Mouse (Mus musculus): ENCODE measurements around the gene Arfgef3. TPM values are rescaled to one million over a fixed set of nuclear protein-coding genes. Genes with fewer than 3 reads are reported as not detected.

The Arfgef3 gene
- polyA plus RNA-seq, 1 experiment from 2014 or later = 1.2 TPM

DNA sequence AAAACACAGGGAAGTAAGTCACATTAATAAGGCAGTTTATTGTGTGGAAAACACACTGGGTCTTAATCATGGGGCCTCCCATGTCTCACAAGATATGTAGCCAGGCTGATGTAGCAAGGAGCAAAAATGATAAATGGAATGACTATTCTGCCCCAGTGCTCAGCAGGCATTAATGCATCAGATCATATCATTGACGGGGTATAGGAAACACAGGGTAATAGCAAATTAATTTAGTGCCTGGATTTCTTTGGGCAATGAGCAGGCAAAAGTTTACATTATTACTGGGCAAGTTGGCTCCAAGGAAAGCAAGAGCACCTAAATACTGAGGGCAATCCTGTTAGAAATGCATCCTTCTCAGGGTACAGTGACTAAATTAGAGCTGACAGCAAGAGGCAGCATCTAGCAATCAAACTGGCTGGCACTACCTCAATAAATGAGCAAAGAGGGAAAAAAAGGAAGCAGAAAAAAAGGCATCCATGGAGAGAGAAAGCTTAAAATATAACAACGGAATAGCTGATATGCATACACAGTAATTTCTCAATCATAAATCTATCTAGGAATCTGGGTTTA lies 62.3 kb downstream of the Arfgef3 start:
- H3K4me2 ChIP-seq = no peak overlapping the region
- no peak for TF ChIP-seq CTCF (IDR thresholded peaks at IDR 0.05; ENCODE audit: low read depth)
- H3K36me3 ChIP-seq (ENCODE audit: insufficient read depth) = no peaks in the 10 kb centered on the region
- no peak overlapping the region for H3K4me3 ChIP-seq (ENCODE audit: low read depth, low read length)
- 84% methylated on average over 2 of the region's 2 CpGs for WGBS
- no peaks in the 10 kb centered on the region for H3K4me1 ChIP-seq (ENCODE audit: insufficient read depth)
- DNase-seq (no peak), ATAC-seq (ENCODE audit: insufficient read depth) (no peak)
- H3K27ac ChIP-seq (ENCODE audit: low read depth) = no peak overlapping the region
- H3K27me3 ChIP-seq (ENCODE audit: insufficient read depth, low read length) = no peaks in the 10 kb centered on the region
- no peaks in the 10 kb centered on the region for H3K9me3 ChIP-seq (ENCODE audit: low read depth, low read length)
- no peak overlapping the region for H3K9ac ChIP-seq

DNA sequence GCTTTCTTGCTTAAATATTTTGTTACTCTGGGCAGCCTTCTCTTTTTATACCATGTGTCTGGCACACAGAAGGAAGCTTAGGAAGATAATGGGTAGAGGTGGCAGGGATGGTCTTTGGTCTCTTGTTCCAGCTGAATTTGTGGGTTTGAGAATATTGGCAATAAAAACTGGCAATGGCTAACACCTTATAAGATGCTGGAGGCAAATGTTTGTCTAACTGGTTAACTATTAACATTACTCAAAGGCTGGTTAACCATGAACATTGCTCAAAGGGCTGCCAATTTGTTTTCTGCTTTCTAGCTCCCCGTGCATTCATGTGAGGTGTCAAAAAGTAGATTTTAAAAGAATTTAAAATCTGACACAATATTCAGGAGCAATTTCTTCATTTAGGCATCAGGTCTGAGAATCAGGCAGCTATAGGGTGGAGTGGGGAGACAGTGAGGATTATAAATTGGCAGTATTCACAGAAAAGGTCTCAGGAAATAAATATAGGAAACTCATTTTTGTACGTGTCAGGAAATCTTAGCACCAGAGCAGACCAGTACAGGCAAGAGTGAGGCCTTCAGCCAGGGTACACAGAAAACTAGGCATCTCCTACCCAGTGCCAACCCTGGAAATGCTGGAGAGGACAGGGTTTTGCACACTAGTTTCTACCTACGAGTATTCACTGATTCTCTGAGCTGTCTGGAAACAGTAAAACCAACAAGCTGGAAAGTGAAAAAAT lies 62.9 kb downstream of the Arfgef3 start:
- H3K36me3 ChIP-seq (ENCODE audit: insufficient read depth) = no peaks in the 10 kb centered on the region
- no peak overlapping the region for H3K27ac ChIP-seq (ENCODE audit: low read depth)
- 53% methylated on average over 3 of the region's 3 CpGs for WGBS
- H3K9me3 ChIP-seq (ENCODE audit: low read depth, low read length) = no peaks in the 10 kb centered on the region
- ATAC-seq (ENCODE audit: insufficient read depth) (no peak), DNase-seq (no peak)
- H3K4me1 ChIP-seq (ENCODE audit: insufficient read depth) = no peaks in the 10 kb centered on the region
- no peaks in the 10 kb centered on the region for H3K27me3 ChIP-seq (ENCODE audit: insufficient read depth, low read length)
- H3K4me2 ChIP-seq = no peak overlapping the region
- TF ChIP-seq CTCF (IDR thresholded peaks at IDR 0.05; ENCODE audit: low read depth) = no peak
- H3K4me3 ChIP-seq (ENCODE audit: low read depth, low read length) = no peak overlapping the region
- H3K9ac ChIP-seq = no peak overlapping the region

DNA sequence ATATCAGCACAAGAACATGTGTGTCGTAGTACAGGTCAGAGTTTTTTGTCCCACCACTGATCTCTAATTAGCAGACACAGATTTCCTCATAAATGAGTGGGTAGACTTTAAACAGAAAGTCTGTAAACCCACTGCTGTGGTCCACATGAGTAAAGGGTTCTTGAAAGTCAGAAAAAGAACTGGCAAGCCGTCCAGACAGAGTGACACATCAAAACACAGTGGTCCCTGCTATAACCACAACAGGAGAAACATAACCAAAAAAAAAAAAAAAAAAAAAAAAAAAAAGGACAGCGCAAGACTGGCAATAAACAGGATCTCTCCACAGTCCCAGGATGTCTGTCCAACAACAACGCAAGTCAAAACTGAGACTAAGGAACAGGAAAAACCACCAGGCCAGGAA lies 64.9 kb downstream of the Arfgef3 start:
- WGBS = 67% methylated on average over 4 of the region's 4 CpGs
- TF ChIP-seq CTCF (IDR thresholded peaks at IDR 0.05; ENCODE audit: low read depth) = no peak
- ATAC-seq (ENCODE audit: insufficient read depth) (no peak), DNase-seq (no peak)
- Histone ChIP-seq H3K4me1 (ENCODE audit: insufficient read depth) (no peaks in the 10 kb centered on the region), H3K4me2 (no peak overlapping the region), H3K27ac (ENCODE audit: low read depth) (no peak overlapping the region), H3K4me3 (ENCODE audit: low read depth, low read length) (no peak overlapping the region), H3K9ac (no peak overlapping the region), H3K36me3 (ENCODE audit: insufficient read depth) (no peaks in the 10 kb centered on the region), H3K9me3 (ENCODE audit: low read depth, low read length) (no peaks in the 10 kb centered on the region), H3K27me3 (ENCODE audit: insufficient read depth, low read length) (no peaks in the 10 kb centered on the region)

DNA sequence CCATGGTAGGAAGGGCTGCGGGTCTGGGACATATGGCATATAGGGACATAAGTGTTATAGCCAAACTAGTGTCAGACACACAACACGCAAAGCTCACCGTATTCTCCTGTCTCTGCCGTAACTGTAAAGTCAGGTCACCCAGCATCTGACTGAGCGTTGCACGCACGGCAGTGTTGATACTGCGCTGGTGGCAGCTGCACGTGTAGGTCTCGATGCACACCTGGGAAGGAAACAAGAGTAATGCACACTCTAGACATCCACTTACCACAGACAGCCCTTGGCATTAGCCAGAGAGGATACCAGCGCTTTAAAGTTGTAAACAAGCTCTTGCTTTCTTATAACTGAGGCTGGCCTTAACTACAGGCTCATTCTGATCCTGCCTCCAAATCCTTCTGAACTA lies 79.0 kb downstream of the Arfgef3 start:
- Histone ChIP-seq H3K9me3 (ENCODE audit: low read depth, low read length) (no peaks in the 10 kb centered on the region), H3K4me1 (ENCODE audit: insufficient read depth) (no peaks in the 10 kb centered on the region), H3K4me3 (ENCODE audit: low read depth, low read length) (no peak overlapping the region), H3K9ac (no peak overlapping the region), H3K27me3 (ENCODE audit: insufficient read depth, low read length) (no peaks in the 10 kb centered on the region), H3K4me2 (no peak overlapping the region), H3K27ac (ENCODE audit: low read depth) (no peak overlapping the region), H3K36me3 (ENCODE audit: insufficient read depth) (no peaks in the 10 kb centered on the region)
- DNase-seq (no peak), ATAC-seq (ENCODE audit: insufficient read depth) (no peak)
- 91% methylated on average over 11 of the region's 11 CpGs for WGBS
- TF ChIP-seq CTCF (IDR thresholded peaks at IDR 0.05; ENCODE audit: low read depth) = no peak

DNA sequence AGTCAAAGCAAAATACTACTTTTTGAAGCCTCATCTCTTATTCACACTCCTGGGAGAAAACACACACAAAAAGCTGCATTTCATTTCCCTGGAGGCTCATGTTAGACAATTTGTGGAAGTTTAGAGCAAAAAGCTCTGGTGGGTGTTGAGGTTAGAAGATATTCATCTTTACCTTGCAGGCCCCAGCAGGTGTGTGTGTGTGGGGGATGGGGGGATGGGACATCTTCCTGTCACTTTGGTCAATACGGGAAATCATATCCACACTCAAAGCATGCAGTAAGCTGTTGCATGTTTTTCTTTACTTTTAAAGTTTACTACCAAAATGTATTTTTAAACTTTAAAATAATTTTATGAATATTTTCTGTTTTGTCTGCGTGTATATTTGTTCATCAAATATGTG lies 79.7 kb downstream of the Arfgef3 start:
- 68% methylated on average over 2 of the region's 2 CpGs for WGBS

DNA sequence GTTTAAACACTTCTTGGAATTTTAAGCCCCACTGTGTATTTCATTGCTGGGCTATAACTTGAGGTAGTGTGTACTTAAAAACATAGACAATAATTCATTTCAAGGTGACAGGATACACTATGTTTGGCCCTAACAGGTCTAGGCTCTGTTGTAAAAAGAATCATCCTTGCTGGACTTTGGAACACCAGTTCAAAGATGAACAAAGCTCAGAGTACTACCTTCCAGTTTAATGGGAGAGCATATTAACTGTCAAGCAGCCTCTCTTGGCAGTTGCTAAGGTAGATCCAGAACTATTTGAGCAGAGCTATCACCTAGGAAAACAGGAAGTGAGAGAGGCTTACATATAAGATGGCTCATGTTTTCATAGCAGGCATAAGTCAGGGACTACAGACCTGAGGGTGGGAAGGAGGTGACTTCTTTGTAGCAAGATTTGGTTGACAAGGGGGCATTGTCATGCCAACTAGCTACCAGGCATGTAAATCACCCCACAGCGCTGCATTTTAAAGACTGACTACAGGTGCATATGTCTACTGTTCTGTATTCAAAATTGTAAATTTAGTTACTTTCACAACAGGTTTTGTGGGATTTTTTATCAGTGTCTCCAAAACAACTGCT lies 82.0 kb downstream of the Arfgef3 start:
- ATAC-seq (ENCODE audit: insufficient read depth) = no peak
- H3K27me3 ChIP-seq (ENCODE audit: insufficient read depth, low read length) = no peaks in the 10 kb centered on the region
- no peaks in the 10 kb centered on the region for H3K36me3 ChIP-seq (ENCODE audit: insufficient read depth)
- no peak for TF ChIP-seq CTCF (IDR thresholded peaks at IDR 0.05; ENCODE audit: low read depth)
- 85% methylated on average over 1 of the region's 1 CpGs for WGBS
- no peak overlapping the region for H3K4me2 ChIP-seq
- no peak overlapping the region for H3K4me3 ChIP-seq (ENCODE audit: low read depth, low read length)
- H3K9me3 ChIP-seq (ENCODE audit: low read depth, low read length) = no peaks in the 10 kb centered on the region; the same call in 1 of the 2 replicates
- no peak overlapping the region for H3K9ac ChIP-seq
- DNase-seq = no peak
- H3K27ac ChIP-seq (ENCODE audit: low read depth) = no peak overlapping the region
- H3K4me1 ChIP-seq (ENCODE audit: insufficient read depth) = no peaks in the 10 kb centered on the region

More for the DNA sequence above, 79.7 kb downstream of the Arfgef3 start:
- no peaks in the 10 kb centered on the region for H3K36me3 ChIP-seq (ENCODE audit: insufficient read depth)
- no peak overlapping the region for H3K27ac ChIP-seq (ENCODE audit: low read depth)
- ATAC-seq (ENCODE audit: insufficient read depth) (no peak), DNase-seq (no peak)
- no peak for TF ChIP-seq CTCF (IDR thresholded peaks at IDR 0.05; ENCODE audit: low read depth)
- H3K27me3 ChIP-seq (ENCODE audit: insufficient read depth, low read length) = no peaks in the 10 kb centered on the region
- H3K9me3 ChIP-seq (ENCODE audit: low read depth, low read length) = no peaks in the 10 kb centered on the region; the same call in 1 of the 2 replicates
- no peak overlapping the region for H3K9ac ChIP-seq
- H3K4me2 ChIP-seq = no peak overlapping the region
- H3K4me3 ChIP-seq (ENCODE audit: low read depth, low read length) = no peak overlapping the region
- H3K4me1 ChIP-seq (ENCODE audit: insufficient read depth) = no peaks in the 10 kb centered on the region

DNA sequence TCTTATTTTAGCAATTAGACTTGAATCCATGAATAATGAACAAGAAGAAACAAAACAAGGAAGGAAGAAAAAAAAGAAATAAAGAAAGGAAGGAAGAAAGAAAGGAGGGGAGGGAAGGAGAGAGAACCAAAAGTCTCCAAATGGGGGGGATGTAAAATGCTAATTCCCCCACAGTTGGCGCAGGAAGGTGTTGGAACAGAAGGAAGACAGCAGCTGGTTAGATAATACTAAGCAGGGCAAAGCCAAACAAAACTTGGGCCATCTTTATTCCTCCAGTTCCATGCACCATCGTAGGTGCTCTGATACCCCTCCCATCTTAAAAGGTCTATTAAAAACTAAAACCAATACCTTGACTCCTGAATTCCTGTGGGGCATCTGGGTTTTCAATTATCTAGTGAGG lies 82.8 kb downstream of the Arfgef3 start:
- 81% methylated on average over 2 of the region's 2 CpGs for WGBS
- no peak overlapping the region for H3K4me2 ChIP-seq
- ATAC-seq (ENCODE audit: insufficient read depth) (no peak), DNase-seq (no peak)
- no peak overlapping the region for H3K9ac ChIP-seq
- H3K27me3 ChIP-seq (ENCODE audit: insufficient read depth, low read length) = no peaks in the 10 kb centered on the region
- no peaks in the 10 kb centered on the region for H3K36me3 ChIP-seq (ENCODE audit: insufficient read depth)
- no peaks in the 10 kb centered on the region for H3K4me1 ChIP-seq (ENCODE audit: insufficient read depth)
- H3K9me3 ChIP-seq (ENCODE audit: low read depth, low read length) = no peaks in the 10 kb centered on the region; the same call in 1 of the 2 replicates
- no peak overlapping the region for H3K4me3 ChIP-seq (ENCODE audit: low read depth, low read length)
- no peak for TF ChIP-seq CTCF (IDR thresholded peaks at IDR 0.05; ENCODE audit: low read depth)
- H3K27ac ChIP-seq (ENCODE audit: low read depth) = no peak overlapping the region

Data from lung, embryonic 14.5 days (tissue).